In genomic region chr13:25199916-25200315, GRCm38 (mm10) we compare ENCODE assay signal across 17 mouse cellular contexts.
"Had no signal": no experiment of that assay in that cellular context is flagged by ENCODE, and none has a peak within 500 bp of the region (broad histone marks: within the 10 kb centered on the region; RNA-seq: fewer than 3 reads in every experiment).

No protein-coding gene starts in this region.

- H3K9ac ChIP-seq: liver, embryonic 14.5 days; lung, embryonic 15.5 days; midbrain, embryonic 12.5 days; neural tube, embryonic 13.5 days; stomach, embryonic 15.5 days had no signal

- DNase-seq: lung, adult 18-20 months; lung, postnatal 10 days; lung, postnatal 4 days; midbrain, embryonic 14.5 days; right cerebral cortex, postnatal 14 days; thymus, adult 2 months; thymus, postnatal 25 days; thymus, postnatal 4 days had no signal

- H3K4me1 ChIP-seq: lung, embryonic 15.5 days; midbrain, embryonic 10.5 days; midbrain, embryonic 12.5 days; neural tube, embryonic 13.5 days; stomach, embryonic 15.5 days had no signal

- H3K9me3 ChIP-seq: lung, embryonic 15.5 days; midbrain, embryonic 10.5 days; midbrain, embryonic 12.5 days; neural tube, embryonic 13.5 days; stomach, embryonic 15.5 days had no signal

- H3K27ac ChIP-seq: liver, embryonic 14.5 days; lung, embryonic 15.5 days; midbrain, embryonic 10.5 days; midbrain, embryonic 12.5 days; neural tube, embryonic 13.5 days; stomach, embryonic 15.5 days; stomach, postnatal 0 days had no signal

- ATAC-seq: midbrain, embryonic 16.5 days had no signal

- H3K36me3 ChIP-seq: lung, embryonic 15.5 days; midbrain, embryonic 10.5 days; midbrain, embryonic 12.5 days; neural tube, embryonic 13.5 days; stomach, embryonic 15.5 days had no signal

- H3K27me3 ChIP-seq: lung, embryonic 15.5 days; midbrain, embryonic 12.5 days; neural tube, embryonic 13.5 days; stomach, embryonic 15.5 days had no signal

- H3K4me3 ChIP-seq: lung, embryonic 15.5 days; midbrain, embryonic 10.5 days; midbrain, embryonic 12.5 days; myocyte; neural tube, embryonic 13.5 days; stomach, embryonic 15.5 days had no signal

- H3K4me2 ChIP-seq: lung, embryonic 15.5 days; midbrain, embryonic 12.5 days; neural tube, embryonic 13.5 days; stomach, embryonic 15.5 days had no signal
